Mouse (Mus musculus) naive thymus-derived CD4-positive, alpha-beta T cell, adult 5 months (primary cell): ENCODE results near the gene Llph. TPM values are rescaled to one million over a fixed set of nuclear protein-coding genes. Genes with fewer than 3 reads are reported as not detected.

ENCODE experiments used
- polyA plus RNA-seq: library from polyadenylated mRNA; unstranded; fragments of 100-300 nt; shearing (Covaris generic); gene quantifications from one replicate; pipeline ENCODE4 v1.2.1, GENCODE M21; 2017

Gene Llph
- polyA plus RNA-seq = 125 TPM

DNA sequence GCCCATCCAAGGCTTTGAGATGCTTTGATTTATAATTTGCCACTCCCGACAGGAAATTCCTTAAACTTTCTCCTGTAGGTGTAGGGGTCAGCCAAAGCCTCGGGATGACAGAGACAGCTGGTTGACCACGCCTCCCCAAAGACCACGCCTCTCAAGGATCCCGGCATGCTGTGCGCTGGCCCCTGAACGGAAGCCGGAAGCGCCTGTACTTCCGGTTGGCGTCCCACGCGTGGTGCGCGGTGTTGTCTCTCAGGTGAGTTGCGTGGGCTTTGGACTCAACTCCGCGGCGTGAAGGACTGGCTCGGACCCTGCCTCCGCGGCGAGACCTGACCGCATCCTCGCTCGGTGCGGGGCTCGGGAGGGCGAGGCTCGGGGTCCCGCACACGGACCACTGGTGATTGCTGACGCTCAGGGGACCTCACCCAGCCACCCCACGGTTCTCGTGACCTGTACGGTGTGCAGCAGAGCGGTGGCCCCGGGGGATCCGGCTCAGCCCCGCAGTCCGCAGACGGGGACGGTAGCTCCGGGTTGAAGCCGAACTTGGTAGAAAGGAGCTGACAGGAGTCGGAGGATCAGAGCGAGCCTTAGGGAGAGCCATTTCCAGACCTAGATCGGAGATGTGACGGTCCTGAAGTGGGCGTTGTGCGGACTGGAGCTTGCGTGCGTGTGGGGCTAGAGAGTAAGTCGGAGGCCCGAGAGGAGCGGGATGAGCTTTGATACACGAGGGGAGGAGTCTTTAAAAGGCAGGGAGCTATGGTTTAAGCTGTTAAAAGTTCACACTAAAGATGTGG lies at the start of gene Llph:
TSS of gene Llph (plus strand) at position 200 of the 791 bp plus-strand sequence.

DNA sequence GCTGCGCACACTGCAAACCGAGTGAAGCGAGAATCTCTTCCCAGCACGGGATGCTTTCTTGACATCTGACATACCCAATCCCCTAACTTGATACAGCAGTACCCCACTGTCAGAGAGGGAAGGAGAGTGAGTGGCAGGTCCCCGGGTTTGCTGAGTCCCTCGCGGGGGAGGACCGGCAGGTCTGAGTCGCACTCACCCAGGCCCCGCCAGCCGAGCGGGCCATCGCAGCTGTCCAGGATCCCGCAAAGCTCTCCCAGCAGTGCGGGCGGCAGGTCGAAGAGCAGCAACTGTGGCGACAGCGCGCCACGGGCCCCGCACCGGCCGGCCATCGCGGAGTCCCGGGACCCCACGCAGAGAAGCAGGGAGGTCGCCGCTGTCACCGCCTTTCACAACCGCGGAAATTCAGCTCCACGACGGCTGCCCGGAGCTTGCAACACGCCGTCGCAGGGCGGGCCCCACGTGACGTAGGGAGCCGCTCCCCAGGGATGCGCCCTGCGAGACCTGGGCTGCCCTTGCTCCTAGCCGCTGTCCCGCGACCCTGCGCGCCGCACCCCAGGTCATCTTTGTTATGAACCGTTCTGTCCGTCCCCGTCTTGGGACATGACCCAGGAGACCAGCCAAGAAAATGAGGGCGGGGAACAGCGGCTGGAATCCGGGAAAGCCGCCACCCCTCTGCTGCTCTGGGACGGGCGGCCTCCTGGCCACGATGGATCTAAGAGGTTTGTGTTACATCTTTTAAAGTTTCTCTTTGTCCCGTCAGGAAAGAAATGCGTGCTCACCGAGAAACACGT lies 25.5 kb upstream of the Llph start, which contains the start of gene Tmbim4:
TSS of gene Tmbim4 (plus strand) at position 460 of the 791 bp plus-strand sequence.

DNA sequence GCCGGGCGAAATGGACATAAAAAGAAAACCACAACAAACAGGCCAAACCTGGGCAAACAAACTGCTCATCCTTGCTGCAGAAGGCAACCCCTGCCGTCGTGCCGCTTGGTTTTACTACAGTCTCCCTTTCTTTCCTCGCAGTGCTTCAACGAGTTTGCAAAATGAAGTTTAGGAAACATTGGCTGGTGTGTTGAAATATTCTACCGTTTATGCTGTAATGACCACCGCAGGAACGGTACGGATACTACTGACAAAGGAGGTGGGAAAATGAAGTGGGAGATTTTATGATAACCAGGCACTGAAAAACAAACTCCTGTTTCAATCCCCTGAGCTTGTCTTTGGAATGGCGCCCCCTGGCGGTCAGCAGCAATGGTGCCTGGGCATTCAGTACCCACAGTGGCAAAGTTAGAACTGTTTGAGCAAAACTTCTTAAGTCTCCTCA lies 24.9 kb upstream of the Llph start, which contains the start of gene Irak3:
TSS of gene Irak3 (minus strand) at position 170 of the 442 bp plus-strand sequence.

Other genes with a start within 250 kb of the Llph start
- 19.7 TPM for gene Helb, start 114.1 kb upstream of the Llph start, polyA plus RNA-seq
- 77.8 TPM for gene Tmbim4, start 25.5 kb upstream of the Llph start, polyA plus RNA-seq
- 11.2 TPM for gene Irak3, start 24.9 kb upstream of the Llph start, polyA plus RNA-seq
- gene Hmga2, start 249.4 kb downstream of the Llph start, polyA plus RNA-seq = not detected